Mouse (Mus musculus): ENCODE measurements around the gene Zfyve9. TPM values are rescaled to one million over a fixed set of nuclear protein-coding genes. Genes with fewer than 3 reads are reported as not detected.

Gene Zfyve9
- polyA plus RNA-seq (2015; fragmentation: Nextera tagmentation; extraction: Ambion mirVana): 4.7 and 5.9 TPM in 2 replicates

DNA sequence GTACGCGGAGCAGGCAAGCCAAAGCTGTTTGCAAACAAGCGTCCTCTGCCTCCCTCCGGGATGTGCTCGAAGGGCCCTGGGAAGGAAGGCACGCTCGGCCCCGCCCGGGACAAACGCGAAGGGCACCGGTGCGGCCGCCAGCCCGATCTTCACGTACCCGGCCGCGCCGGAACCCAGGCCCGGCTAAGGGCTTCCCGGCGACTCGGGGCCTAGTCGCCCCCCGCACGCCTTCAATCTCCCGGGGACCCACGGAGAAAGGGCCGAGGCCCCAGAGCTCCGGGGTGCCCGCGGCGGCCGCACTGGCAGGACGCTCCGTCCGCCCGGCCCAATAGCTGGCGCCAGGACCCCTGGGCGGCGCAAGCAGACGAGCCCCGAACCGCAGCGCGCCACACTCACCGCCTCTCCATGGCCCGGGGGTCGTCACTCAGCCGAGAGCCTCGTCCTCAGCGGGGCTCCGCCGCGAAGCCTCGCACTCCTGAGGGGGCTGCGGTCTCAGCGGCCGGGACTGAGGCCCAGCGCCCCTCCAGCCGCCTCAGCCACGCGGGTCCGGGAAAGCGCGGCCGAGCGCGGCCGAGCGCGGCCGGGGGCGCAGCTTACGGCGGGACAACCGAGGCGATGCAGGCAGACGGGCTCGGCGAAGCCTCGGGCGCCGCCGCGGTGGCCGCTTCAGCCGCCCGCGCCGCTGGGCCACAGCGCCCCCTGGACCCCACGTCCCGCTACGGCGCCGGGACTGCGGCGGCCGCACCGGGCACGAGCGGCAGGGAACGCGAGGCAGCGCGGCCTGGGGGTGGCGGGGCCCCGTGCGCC lies at the start of gene Zfyve9:
Zfyve9 (minus strand) TSS at position 742 of the 807 bp plus-strand sequence.
- Histone ChIP-seq H3K27me3 (replicated peaks; ENCODE audit: control insufficient read depth, insufficient read depth, low read length) (no peaks in the 10 kb centered on the region), H3K4me3 (ENCODE audit: low read length) (peak within 1 kb of the TSS; percentile 85), H3K36me3 (ENCODE audit: control insufficient read depth, insufficient read depth, low read length) (no peaks in the 10 kb centered on the region), H3K4me1 (ENCODE audit: control insufficient read depth, insufficient read depth, low read depth, low read length) (peaks cover 3% of the 10 kb centered on the region; the same call in 1 of the 2 replicates), H3K27ac (ENCODE audit: low read depth, low read length) (peak within 1 kb of the TSS; percentile 98), H3K9me3 (ENCODE audit: control insufficient read depth, low read length) (no peaks in the 10 kb centered on the region), H3K4me2 (ENCODE audit: low read length) (peak within 1 kb of the TSS; percentile 57), H3K9ac (ENCODE audit: low read depth, low read length) (peak within 1 kb of the TSS; percentile 100)
- under 1% methylated on average over 54 of the region's 111 CpGs for WGBS
- ATAC-seq: peak; percentile 95

DNA sequence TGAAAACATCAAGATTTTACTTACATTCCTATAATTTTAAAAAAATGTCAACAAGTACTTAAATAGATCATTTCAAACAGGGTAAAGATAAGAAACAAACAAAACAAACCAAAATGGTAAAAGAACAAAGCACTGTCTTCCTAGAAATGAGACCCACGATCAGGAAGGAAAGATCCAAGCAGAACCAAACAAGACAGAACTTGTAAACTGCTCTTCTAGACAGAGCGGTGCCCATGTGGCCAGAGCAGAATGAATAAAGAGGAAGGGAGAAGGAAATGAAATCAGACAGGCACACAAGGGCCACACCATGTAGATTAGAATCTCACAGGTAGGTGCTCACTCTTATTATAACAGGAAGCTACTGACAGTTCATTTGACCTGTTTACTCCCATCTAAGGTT lies 46.0 kb upstream of the Zfyve9 start:
- Histone ChIP-seq H3K36me3 (ENCODE audit: control insufficient read depth, insufficient read depth, low read length) (peaks cover 23% of the 10 kb centered on the region), H3K4me3 (ENCODE audit: low read length) (no peak overlapping the region), H3K4me2 (ENCODE audit: low read length) (no peak overlapping the region), H3K9me3 (ENCODE audit: control insufficient read depth, low read length) (no peaks in the 10 kb centered on the region), H3K27ac (ENCODE audit: low read depth, low read length) (no peak overlapping the region), H3K27me3 (replicated peaks; ENCODE audit: control insufficient read depth, insufficient read depth, low read length) (no peaks in the 10 kb centered on the region), H3K9ac (ENCODE audit: low read depth, low read length) (no peak overlapping the region), H3K4me1 (ENCODE audit: control insufficient read depth, insufficient read depth, low read depth, low read length) (peaks cover 6% of the 10 kb centered on the region)
- no peak for ATAC-seq
- WGBS: 87% methylated on average over 2 of the region's 2 CpGs

DNA sequence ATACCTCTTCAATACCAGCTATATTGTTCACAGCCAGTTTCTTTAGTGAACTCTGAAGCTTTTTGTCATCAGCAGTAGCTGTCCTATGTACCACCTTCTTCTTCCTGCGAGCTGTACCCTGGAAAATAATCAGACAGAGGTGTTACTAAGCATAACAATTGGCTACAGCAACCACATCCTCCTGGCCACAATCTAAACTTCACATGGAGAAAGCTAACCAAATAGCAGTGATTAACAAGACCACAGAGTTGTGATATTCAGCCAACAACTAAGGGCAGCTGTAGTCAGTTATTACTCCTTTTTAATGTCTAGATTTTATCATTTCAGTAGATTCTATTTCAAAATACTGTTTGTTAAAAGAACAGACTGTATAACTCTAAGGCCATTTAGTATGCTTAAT lies 45.5 kb upstream of the Zfyve9 start:
- Histone ChIP-seq H3K4me1 (ENCODE audit: control insufficient read depth, insufficient read depth, low read depth, low read length) (peaks cover 2% of the 10 kb centered on the region), H3K36me3 (ENCODE audit: control insufficient read depth, insufficient read depth, low read length) (peaks cover 23% of the 10 kb centered on the region), H3K27ac (ENCODE audit: low read depth, low read length) (no peak overlapping the region), H3K9ac (ENCODE audit: low read depth, low read length) (no peak overlapping the region), H3K4me2 (ENCODE audit: low read length) (no peak overlapping the region), H3K27me3 (replicated peaks; ENCODE audit: control insufficient read depth, insufficient read depth, low read length) (no peaks in the 10 kb centered on the region), H3K4me3 (ENCODE audit: low read length) (no peak overlapping the region), H3K9me3 (ENCODE audit: control insufficient read depth, low read length) (no peaks in the 10 kb centered on the region)
- WGBS: 89% methylated on average over 1 of the region's 1 CpGs
- ATAC-seq: no peak

DNA sequence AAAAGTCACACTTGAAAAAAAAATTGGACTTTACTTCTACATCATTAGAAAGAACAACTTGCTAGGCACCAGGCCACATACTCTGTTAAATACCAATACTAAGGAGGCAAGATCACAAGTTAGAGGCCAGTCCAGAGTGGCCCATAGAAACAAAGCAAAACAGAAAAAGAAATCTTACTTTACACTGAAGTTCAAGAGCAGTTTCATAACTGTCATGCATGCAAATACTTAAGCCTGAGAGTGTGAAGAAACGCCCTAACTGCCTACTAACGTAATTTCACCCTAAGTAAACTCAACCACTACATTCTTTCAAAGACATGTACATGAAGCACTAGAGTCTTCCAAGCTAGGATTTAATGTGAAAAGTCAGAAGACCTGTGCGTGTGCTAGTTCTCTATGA lies 45.1 kb upstream of the Zfyve9 start:
- Histone ChIP-seq H3K9me3 (ENCODE audit: control insufficient read depth, low read length) (no peaks in the 10 kb centered on the region), H3K4me2 (ENCODE audit: low read length) (no peak overlapping the region), H3K4me3 (ENCODE audit: low read length) (no peak overlapping the region), H3K36me3 (ENCODE audit: control insufficient read depth, insufficient read depth, low read length) (peaks cover 23% of the 10 kb centered on the region), H3K4me1 (ENCODE audit: control insufficient read depth, insufficient read depth, low read depth, low read length) (no peaks in the 10 kb centered on the region), H3K27me3 (replicated peaks; ENCODE audit: control insufficient read depth, insufficient read depth, low read length) (no peaks in the 10 kb centered on the region), H3K9ac (ENCODE audit: low read depth, low read length) (no peak overlapping the region), H3K27ac (ENCODE audit: low read depth, low read length) (no peak overlapping the region)
- 97% methylated on average over 3 of the region's 3 CpGs for WGBS
- no peak for ATAC-seq

DNA sequence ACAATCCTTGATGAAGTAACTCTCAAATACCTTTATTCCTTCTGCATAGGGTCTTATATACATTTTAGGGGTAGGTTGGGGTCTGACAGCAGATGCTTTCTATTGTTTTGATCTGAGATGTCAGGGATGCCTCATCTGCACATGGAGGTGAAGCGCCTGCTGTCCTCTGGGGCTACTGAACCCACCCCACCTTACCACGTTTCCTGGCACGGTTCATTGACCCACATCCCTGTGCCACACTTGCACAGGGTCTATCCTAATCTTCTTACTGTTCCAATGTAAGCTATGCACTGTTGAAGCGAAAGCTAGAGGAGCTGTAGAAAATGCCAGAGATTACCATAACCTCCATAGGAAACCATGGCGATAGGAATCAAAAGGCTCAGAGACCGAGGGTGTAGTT lies 31.0 kb upstream of the Zfyve9 start:
- no peaks in the 10 kb centered on the region for H3K9me3 ChIP-seq (ENCODE audit: control insufficient read depth, low read length)
- no peak overlapping the region for H3K9ac ChIP-seq (ENCODE audit: low read depth, low read length)
- H3K4me3 ChIP-seq (ENCODE audit: low read length): no peak overlapping the region
- no peak for ATAC-seq
- H3K4me1 ChIP-seq (ENCODE audit: control insufficient read depth, insufficient read depth, low read depth, low read length): no peaks in the 10 kb centered on the region
- 63% methylated on average over 6 of the region's 6 CpGs for WGBS
- H3K4me2 ChIP-seq (ENCODE audit: low read length): no peak overlapping the region
- no peaks in the 10 kb centered on the region for H3K27me3 ChIP-seq (replicated peaks; ENCODE audit: control insufficient read depth, insufficient read depth, low read length)
- H3K36me3 ChIP-seq (ENCODE audit: control insufficient read depth, insufficient read depth, low read length): 0 out of 2 replicates have a peak, but pooled peaks cover 2% of the 10 kb centered on the region
- H3K27ac ChIP-seq (ENCODE audit: low read depth, low read length): no peak overlapping the region

DNA sequence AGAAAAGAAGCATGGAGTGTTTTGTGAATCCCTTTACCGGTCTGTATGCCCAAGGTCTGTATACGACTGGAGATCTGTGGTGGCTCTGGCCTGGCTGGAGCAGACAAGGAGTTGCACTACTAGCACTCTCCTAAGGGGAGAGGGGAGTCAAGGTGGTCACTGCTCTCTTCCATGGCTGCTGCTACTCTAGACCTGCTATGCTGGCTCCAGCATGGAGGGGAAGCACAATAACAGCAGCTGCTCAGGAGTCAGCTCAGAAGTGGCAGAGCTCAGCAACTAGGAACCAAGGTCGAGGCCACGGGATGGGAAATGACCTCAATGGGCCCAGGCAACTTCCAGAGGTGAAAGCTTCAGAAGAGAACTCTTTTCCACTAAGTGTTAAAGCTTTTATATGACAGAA lies 30.5 kb upstream of the Zfyve9 start:
- WGBS: 75% methylated on average over 4 of the region's 4 CpGs
- no peaks in the 10 kb centered on the region for H3K4me1 ChIP-seq (ENCODE audit: control insufficient read depth, insufficient read depth, low read depth, low read length)
- H3K27ac ChIP-seq (ENCODE audit: low read depth, low read length): no peak overlapping the region
- H3K27me3 ChIP-seq (replicated peaks; ENCODE audit: control insufficient read depth, insufficient read depth, low read length): no peaks in the 10 kb centered on the region
- ATAC-seq: no peak
- H3K36me3 ChIP-seq (ENCODE audit: control insufficient read depth, insufficient read depth, low read length): 0 out of 2 replicates have a peak, but pooled peaks cover 2% of the 10 kb centered on the region
- H3K4me3 ChIP-seq (ENCODE audit: low read length): no peak overlapping the region
- H3K4me2 ChIP-seq (ENCODE audit: low read length): no peak overlapping the region
- no peaks in the 10 kb centered on the region for H3K9me3 ChIP-seq (ENCODE audit: control insufficient read depth, low read length)
- no peak overlapping the region for H3K9ac ChIP-seq (ENCODE audit: low read depth, low read length)

DNA sequence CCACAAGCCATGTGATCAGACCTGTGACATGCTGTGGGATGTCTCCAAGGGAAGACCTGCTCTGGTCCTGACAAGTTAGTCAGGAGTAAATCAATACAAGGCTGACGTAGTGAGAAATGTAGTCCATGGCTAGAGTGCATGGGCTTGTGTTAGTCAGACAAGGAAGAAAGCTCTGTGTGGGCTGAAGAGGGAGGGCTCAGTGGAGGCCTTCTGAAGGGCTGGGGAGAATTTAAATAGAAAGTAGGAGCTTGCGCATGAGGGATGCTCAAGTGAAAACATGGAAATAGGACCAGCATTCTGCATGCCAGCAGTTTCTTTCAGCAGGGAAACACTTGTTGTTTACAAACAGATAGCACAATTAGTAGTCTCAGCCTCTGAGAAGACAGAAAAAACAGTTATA lies 22.9 kb upstream of the Zfyve9 start:
- Histone ChIP-seq H3K9ac (ENCODE audit: low read depth, low read length) (no peak overlapping the region), H3K36me3 (ENCODE audit: control insufficient read depth, insufficient read depth, low read length) (no peaks in the 10 kb centered on the region), H3K27ac (ENCODE audit: low read depth, low read length) (no peak overlapping the region), H3K4me2 (ENCODE audit: low read length) (no peak overlapping the region), H3K4me3 (ENCODE audit: low read length) (no peak overlapping the region), H3K9me3 (ENCODE audit: control insufficient read depth, low read length) (no peaks in the 10 kb centered on the region), H3K27me3 (replicated peaks; ENCODE audit: control insufficient read depth, insufficient read depth, low read length) (no peaks in the 10 kb centered on the region), H3K4me1 (ENCODE audit: control insufficient read depth, insufficient read depth, low read depth, low read length) (no peaks in the 10 kb centered on the region)
- no peak for ATAC-seq
- WGBS: 81% methylated on average over 2 of the region's 2 CpGs

DNA sequence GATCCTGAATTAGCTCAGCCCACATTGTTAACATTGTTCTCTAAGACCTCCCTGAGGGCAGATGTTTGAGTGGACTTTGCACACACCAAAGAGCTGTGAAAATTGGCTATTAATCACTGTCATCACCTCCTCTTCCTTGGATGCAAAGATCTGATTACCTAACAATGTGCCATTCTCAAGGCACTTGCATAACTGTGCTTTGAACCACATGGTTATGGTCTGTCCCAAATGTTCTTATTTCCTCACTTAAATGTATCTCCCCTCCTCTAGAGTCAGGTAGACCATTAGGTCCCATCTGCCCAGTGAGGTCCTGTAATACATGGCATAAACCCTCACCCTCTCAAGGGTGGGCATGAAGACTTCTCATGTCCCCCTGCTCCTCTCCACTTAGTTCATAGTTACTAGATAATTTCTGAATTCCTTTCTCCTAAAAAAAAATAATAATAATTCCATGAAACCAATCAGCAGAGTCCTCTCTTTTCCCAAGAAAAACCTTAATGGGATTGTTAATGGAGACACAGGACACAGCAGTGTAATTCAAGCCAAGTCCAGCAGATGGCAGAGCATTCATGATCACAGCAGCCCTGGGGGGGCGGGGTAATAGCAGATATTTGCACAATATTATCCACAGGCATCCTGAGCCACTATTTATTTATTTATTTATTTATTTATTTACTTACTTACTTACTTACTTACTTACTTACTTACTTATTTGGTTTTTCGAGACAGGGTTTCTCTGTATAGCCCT lies 17.7 kb upstream of the Zfyve9 start:
- ATAC-seq: no peak
- no peak overlapping the region for H3K9ac ChIP-seq (ENCODE audit: low read depth, low read length)
- no peak overlapping the region for H3K4me2 ChIP-seq (ENCODE audit: low read length)
- no peak overlapping the region for H3K27ac ChIP-seq (ENCODE audit: low read depth, low read length)
- no peak overlapping the region for H3K4me3 ChIP-seq (ENCODE audit: low read length)
- H3K9me3 ChIP-seq (ENCODE audit: control insufficient read depth, low read length): no peaks in the 10 kb centered on the region
- no peaks in the 10 kb centered on the region for H3K27me3 ChIP-seq (replicated peaks; ENCODE audit: control insufficient read depth, insufficient read depth, low read length)
- WGBS: 58% methylated on average over 2 of the region's 2 CpGs
- H3K36me3 ChIP-seq (ENCODE audit: control insufficient read depth, insufficient read depth, low read length): no peaks in the 10 kb centered on the region
- no peaks in the 10 kb centered on the region for H3K4me1 ChIP-seq (ENCODE audit: control insufficient read depth, insufficient read depth, low read depth, low read length)

DNA sequence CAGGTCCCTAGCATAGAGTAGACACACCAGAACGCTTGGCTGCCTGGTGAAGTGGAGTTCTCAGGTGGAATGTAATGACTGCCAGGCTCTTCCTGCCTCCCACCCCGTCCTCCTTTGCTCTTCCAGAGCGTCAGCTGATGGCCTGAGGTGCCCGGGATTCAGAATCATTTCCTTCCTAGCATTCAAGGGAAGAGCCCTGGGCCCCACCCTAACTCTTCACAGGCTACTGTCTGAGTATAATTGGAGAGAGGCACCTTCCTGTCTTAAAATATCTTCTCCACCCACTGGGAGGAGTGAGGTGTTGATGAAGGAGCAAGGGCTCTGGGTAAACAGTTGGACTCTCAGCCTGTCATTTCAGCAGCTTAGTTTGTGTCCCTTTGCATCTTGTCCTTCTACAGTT lies 16.1 kb upstream of the Zfyve9 start:
- no peak for ATAC-seq
- no peaks in the 10 kb centered on the region for H3K4me1 ChIP-seq (ENCODE audit: control insufficient read depth, insufficient read depth, low read depth, low read length)
- no peaks in the 10 kb centered on the region for H3K9me3 ChIP-seq (ENCODE audit: control insufficient read depth, low read length)
- no peak overlapping the region for H3K4me2 ChIP-seq (ENCODE audit: low read length)
- no peak overlapping the region for H3K27ac ChIP-seq (ENCODE audit: low read depth, low read length)
- no peak overlapping the region for H3K4me3 ChIP-seq (ENCODE audit: low read length)
- WGBS: 58% methylated on average over 4 of the region's 4 CpGs
- no peak overlapping the region for H3K9ac ChIP-seq (ENCODE audit: low read depth, low read length)
- no peaks in the 10 kb centered on the region for H3K36me3 ChIP-seq (ENCODE audit: control insufficient read depth, insufficient read depth, low read length)
- no peaks in the 10 kb centered on the region for H3K27me3 ChIP-seq (replicated peaks; ENCODE audit: control insufficient read depth, insufficient read depth, low read length)

Measured in hindbrain, embryonic 16.5 days (tissue).